Mouse (Mus musculus): ENCODE results near the gene Cyp26a1. TPM values are rescaled to one million over a fixed set of nuclear protein-coding genes. Genes with fewer than 3 reads are reported as not detected.

Cyp26a1 gene
- total RNA-seq (2023; ENCODE audit: inconsistent age): not detected in 4 replicates

DNA sequence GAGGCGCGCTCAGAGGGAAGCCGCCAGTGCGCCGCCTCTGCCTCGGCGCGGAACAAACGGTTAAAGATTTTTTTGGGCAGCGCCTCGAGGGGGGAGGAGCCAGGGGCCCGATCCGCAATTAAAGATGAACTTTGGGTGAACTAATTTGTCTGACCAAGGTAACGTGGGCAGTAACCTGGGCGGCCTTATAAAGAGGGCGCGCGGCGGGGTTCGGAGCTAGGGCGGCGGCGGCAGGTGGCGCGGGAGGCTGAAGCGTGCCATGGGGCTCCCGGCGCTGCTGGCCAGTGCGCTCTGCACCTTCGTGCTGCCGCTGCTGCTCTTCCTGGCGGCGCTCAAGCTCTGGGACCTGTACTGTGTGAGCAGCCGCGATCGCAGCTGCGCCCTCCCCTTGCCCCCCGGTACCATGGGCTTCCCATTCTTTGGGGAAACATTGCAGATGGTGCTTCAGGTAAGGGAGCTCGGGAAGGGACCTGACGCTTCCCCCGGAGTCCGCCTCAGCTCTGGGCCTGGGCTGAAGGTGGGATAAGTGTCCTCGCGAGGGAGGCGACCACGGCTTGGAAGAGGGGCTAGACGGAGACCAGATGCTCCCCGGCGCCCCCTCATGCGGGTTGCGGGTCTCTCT lies at the start of gene Cyp26a1:
TSS of gene Cyp26a1 (plus strand) at position 148 of the 622 bp plus-strand sequence.

DNA sequence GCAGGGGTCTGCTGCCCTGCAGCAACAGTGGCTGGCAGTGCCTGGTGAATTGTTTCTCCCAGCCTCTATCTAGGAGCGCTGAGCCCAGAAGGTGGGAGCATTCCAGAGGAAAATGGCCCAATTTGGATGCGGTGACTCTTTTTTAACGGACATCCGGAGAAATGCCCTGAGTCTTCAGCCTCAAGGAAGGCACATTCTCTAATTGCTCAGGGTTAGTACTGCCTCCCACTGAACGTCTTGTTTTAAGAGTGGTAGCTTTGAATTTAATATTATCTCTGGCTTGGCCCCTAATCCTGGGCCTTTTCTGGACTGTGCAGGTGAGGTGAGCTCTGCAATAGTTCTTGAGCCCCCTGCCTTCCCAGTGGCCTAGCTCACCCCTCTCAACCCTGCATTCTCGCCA lies 12.3 kb upstream of the Cyp26a1 start, which contains the start of gene Cyp26c1:
TSS of gene Cyp26c1 (plus strand) at position 301 of the 400 bp plus-strand sequence.

Other genes starting within 250 kb of the Cyp26a1 start
- 40.2 to 47.8 TPM (median 45.5 TPM) in 4 replicates for gene Exoc6, start 147.4 kb upstream of the Cyp26a1 start, total RNA-seq (2023; ENCODE audit: inconsistent age)
- 0.39 TPM in 1 of 4 replicates, not detected in the others for gene Cyp26c1, start 12.2 kb upstream of the Cyp26a1 start, total RNA-seq (2023; ENCODE audit: inconsistent age)